Mouse (Mus musculus): ENCODE results near the gene Vapa. TPM values are rescaled to one million over a fixed set of nuclear protein-coding genes. Genes with fewer than 3 reads are reported as not detected.
"Not testable (repeated sequence)": the region's sequence is repeated elsewhere in the genome, so short reads cannot be mapped to it uniquely, and the experiment has no call there.

Gene Vapa
- 169 and 178 TPM in 2 replicates for total RNA-seq (2015)
- 110 and 122 TPM in 2 replicates for total RNA-seq (2017)

DNA sequence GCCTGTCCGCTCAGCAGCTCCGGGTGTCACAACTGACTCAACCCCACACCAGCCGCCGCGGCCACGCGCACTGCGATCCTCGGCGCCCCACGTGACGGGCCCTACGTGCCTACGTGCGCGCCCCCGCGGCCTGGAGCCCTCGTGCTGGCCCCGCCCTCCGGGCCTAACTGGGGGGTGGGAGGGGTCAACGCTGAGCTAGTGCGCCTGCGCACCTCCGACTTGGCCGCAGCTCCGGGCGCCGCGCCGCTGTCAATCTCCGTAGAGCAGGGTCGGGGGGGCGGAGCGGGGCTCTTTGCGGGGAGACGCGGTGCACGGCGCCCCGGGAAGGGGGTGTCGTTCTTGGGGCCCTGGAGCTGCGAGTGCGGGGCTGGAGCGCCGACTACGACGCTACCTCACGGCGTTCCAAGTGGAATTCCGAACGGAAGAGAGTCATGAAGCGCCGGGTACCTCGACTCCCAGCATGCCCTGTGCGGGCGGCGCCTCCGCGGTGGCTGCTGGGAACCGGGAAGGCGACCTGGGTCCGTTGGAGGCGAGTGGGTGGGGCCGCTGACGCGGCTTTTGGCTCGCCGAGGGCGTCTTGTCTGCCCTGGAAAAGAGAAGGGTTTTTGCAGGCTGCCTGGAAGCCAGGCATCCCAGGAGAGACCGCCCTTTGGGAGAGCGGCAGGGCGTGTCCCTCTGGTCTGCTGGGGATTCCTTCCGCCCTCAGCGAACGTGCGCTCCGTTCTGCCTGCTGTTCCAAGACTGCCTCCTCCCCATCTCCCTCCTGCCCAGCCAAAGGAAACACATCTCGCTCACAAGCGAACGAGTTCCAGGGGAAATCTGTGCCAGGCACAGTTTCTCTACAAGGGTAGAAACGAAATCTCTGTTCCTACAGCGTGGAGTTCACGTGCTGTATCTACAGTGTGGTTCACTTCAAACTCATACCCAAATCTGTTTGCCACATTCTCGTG, at the start of gene Vapa:
Gene Vapa, minus strand, starts transcription at position 93 of the 950 bp plus-strand sequence.
- peak; percentile 85 for ATAC-seq (ENCODE audit: poor library complexity, severe bottlenecking)

DNA sequence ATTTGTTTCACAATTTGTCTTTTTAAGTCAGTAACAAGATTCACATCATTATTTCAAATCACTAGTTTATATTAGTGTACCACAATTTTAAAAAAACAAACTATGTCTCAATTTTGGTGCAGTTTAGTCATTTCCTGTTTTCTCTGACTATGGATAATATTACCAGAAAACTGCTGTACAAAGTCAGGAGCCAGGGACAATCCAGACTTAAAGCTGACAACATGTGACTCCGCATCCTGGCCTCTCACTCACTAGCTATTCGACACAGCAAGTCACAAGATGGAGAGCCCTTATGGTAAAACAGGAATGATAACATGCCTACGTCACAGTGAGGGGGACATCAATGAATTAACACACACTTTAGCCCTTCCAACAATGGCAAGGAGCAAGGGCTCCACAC, 49.3 kb upstream of the Vapa start:
- peak; percentile 41; the same call in 1 of the 2 replicates for ATAC-seq (ENCODE audit: poor library complexity, severe bottlenecking)

DNA sequence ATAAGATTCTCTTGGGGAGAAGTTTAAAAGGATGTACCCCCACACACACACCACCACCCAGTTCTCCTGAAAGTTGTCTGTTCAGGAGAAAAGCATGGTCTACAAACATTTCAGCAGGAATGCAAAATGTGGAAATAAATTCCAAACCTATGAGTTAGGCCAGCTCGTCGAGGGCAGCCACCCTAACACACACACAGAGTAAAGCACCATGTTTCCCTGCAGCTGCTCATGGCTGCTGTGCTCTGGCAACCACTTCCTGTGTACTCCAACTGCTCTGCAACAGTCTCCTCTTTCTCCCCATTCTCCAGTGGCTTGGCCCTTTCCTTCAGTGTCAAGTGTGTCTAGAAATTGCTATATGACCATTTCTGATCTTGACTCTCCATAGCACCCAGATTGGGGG, 45.1 kb upstream of the Vapa start:
- ATAC-seq (ENCODE audit: poor library complexity, severe bottlenecking): no peak

DNA sequence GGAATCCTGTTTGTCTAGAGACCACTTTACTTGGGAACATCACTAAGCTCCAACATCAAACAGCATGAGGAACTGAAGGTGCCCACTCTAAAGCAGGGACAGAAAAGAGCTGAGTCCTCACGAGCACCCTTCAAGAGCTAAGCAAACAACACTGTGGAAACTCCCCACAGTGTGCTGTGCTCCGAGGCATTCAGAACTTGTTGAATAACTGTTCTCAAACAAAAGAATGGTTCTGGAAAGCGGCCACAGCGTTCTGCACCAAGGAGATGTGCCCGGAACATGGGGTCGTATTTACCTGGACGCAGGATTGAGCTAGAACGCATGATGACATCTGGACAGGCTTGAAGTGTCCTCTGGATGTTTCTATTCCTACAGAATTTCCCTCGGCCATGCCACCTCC, 44.6 kb upstream of the Vapa start:
- no peak for ATAC-seq (ENCODE audit: poor library complexity, severe bottlenecking)

DNA sequence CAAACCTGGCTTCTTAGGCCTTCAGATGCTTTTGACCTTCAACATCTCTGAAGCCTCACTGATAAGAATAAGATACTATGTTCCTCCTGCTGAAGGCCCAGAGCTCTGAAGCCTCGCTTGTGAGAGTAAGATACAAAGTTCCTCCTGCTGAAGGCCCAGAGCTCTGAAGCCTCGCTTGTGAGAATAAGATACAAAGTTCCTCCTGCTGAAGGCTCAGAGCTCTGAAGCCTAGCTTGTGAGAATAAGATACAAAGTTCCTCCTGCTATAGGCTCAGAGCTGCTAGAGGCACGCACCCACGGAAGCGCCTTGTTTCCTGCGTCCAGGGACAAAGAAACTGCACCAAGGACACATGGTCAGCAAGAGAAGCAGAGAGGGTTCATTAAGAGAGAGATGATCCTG, 43.4 kb upstream of the Vapa start:
- ATAC-seq (ENCODE audit: poor library complexity, severe bottlenecking): no peak

DNA sequence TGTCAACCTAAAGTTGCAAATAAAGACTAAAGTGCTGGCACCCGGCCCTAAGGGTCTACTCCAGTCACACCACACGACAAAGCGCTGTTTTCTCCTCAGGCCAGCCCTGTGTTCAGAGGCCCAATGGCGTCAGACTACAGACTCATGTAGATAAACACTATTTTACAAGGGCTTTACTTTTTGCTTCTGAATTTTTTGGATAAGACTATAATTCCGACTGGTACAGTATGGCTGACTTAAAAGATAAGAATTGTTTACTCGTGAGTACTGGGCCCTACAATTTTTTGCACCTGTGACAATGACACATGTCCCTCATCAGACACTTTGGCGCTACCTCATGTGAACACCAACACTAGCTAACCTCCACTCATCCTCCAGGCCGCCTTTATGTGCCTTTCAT, 42.7 kb upstream of the Vapa start:
- ATAC-seq (ENCODE audit: poor library complexity, severe bottlenecking): no peak

DNA sequence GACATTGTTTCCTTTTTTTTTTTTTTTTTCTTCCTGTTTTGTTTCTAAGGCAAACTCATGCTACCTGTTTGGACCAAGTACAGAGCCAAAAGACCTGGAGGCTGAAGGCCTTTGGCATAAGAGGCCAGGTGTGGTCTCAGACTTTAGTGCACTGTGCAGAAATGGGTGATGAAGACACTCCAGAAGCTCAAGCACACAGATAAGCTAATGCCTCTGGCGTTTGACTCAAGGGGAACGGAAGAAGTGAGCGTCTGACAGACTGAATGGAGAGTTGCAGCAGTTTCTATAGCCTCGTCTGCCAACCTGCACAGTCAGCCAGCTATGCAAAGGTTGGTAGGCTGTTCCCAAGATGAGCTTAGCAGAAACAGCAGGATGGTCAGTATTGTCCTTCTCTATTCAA, 42.3 kb upstream of the Vapa start:
- ATAC-seq (ENCODE audit: poor library complexity, severe bottlenecking): no peak

DNA sequence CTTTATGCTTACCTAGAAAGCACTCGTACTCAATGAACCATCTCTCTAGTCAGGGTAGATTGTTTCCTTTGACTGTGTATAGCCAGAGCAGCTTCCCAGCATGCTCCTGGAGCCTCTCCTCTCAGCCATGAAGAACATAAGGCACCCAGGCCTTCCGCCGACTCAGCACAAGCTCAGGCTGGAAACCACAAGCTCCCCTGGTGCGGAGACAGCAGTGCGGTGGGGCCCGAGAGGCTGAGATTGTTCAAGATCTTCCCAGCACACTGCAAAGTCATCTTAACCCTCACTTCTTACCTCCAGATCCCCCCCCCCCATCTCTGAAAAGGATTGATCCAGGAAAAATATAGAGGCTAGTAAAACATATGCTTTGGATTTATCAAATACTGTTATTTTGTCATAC, 37.2 kb upstream of the Vapa start:
- ATAC-seq (ENCODE audit: poor library complexity, severe bottlenecking): no peak

DNA sequence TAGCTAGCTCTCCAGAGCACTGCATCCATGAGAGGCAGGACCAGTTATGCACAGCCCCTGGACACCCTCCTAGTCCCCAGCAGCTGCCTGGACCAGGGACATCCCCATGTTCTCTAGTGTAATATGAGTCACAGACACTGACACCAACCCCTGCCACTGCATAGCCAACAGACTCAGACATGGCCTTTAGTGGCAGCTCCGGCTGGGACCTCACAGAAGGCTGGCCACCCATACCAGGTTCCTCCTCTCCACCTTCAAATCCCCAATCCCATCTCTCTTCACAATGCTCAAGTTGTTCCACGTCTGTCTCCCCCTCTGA, 35.8 kb upstream of the Vapa start:
- ATAC-seq (ENCODE audit: poor library complexity, severe bottlenecking): no peak

DNA sequence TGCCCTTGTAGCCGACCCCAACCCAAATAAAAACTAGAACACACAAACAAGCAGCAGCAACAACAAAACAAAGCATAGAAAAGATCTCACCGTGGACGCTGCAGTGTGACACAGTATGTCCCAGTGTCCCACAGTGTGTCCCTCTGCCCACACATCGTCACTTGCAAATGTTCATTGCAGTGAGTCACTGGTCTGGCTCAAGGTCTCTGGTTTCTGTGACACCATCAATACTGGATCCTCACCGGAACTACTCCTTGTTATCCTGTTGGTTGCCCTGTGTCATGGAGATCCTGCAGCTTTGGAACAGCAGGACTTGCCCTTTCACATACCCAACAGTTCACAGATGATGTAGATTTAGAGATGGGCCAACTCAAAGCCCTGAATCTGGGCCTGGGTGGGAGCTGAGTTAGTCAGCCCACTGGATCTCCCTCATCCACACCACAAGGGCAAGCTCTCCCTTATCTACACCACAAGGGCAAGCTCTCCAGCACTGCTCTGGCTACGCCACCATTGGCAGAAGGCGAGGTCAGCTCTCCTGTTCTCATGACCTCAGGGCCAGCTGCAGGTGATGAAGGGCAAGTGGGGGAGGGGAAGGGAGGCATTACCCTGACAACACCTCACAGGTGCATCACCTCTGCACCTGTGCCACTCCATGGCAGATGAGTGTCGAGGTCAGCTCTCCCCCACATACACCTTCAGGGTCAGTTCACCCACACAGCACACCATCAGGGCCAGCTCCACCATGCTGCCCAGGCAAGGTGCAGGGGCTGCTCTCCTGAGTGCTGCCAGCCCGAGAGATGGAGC, 35.2 kb upstream of the Vapa start:
- no peak for ATAC-seq (ENCODE audit: poor library complexity, severe bottlenecking)

DNA sequence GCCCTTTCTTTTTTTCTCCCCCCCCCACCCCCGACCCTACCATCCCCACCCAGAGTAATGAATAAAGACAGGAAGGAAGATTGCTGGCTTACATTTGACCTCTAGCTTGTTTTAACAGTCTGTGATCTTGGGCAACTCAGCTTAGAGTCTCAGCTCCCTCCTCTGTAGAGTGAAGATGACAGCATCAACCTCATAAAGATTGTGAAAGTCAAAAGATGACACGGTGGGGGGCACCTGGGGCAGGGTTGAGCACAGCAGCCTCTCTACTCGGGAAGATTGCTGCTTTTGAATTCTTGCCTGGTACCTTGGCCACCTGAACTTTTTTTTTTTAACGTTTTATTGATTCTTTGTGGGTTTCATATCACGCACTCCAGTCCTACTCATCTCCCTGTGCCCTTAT, 34.6 kb upstream of the Vapa start:
- ATAC-seq (ENCODE audit: poor library complexity, severe bottlenecking): no peak

DNA sequence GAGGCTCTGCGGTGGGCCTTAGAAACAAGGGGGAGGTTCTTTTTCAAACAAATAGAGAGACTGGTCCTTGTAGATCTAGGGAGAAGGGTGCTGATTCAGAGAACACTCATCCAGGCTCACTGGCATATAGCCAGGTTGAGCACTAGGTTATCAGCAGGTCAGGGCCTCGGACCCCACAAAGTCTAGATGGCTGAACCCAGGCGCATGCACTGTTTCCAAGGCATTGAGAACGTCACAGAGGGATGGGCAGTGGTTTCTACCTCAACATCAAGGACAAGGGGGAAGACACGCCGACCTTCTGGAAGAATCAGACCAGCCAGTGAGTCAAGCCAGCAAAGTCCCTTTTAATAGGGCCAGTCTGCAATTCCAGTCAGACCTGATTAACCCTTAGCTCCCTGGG, 33.9 kb upstream of the Vapa start:
- no peak for ATAC-seq (ENCODE audit: poor library complexity, severe bottlenecking)

DNA sequence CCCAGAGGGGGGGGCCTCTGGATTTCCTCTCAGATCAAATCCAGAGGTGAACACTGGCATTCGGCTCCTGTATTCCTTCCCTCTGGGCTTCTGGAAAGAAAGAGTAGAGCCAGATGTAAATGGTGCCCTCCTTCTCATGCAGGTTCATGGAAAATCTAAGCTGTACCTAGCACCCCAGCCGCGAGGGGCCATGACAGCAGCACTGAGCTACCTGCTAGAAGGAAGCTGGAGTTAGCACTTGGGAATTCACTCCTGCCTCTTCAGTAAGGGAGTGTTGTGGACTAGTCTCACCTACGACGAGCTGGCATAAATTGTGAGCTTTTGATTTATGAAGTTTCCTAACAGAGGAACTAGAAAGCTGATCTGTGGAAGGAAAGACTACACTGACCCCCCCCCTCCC, 30.2 kb upstream of the Vapa start:
- no peak for ATAC-seq (ENCODE audit: poor library complexity, severe bottlenecking)

DNA sequence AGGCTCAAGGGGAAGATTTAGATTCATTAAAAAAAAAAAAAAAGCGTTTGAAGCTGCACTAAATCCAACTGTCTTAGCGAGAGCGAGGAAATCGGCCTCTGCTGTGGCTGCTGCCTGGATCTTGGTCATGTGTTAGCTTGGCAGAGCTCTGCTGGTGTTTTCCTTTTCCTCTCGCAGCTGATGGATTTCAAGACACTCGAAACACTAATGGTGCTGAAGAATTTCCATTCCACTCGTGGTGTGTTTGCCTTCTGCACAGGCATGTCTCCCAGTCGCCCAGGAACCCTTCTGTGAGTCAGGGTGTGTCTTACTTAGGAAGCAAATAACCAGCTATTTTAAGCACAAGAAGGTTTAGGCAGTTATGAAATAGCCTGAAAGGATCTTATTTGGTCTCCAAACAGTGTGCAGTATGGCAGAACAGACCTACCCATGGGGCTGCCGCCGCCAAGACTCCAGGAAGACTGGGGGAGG, 29.7 kb upstream of the Vapa start:
- peak; percentile 64 for ATAC-seq (ENCODE audit: poor library complexity, severe bottlenecking)

DNA sequence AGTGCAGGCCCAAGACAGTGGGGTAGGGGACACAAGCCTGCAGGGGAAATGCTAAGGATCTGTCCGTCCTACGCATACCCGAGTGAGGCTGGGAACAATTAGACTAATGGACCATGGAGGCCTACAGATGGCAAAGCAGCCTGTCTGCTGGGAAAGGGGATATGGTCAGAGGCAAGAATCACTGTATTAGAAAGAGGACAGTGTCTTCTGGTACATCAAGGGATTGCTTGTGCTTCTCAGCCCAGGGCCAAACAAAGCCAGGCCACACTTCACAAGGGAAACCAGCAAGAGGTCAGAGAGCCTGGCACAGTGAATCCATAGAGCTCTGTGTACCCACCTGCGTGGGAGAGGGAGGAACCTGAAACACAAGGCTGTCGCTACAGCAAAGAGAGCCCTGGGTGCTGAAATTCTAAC, 29.2 kb upstream of the Vapa start:
- no peak for ATAC-seq (ENCODE audit: poor library complexity, severe bottlenecking)

DNA sequence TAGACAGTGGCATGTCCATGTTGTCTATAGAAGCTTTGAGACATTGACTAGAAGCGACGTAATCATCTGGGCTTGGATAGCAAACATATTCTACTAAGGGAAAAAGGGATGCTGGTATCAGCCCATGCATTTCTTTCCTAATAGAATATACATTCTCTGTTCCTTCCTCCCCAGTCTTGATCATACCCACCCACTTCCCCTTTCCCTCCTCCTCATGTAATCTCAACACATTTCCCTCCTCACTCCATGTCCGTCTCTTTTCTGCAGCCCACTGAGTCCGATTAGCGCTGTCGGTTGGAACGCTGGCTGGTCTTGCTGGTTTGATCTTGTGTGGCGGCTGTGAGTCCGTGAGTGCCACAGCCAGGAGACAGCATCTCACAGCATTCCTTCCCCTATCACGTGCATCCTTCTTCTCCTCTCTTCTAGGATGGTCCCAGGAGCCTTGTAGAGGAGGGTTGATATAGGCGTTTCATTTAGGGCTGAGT, 28.4 kb upstream of the Vapa start, which contains the start of gene Txndc2:
Gene Txndc2, minus strand, starts transcription at position 435 of the 485 bp plus-strand sequence.
- peak; percentile 74 for ATAC-seq (ENCODE audit: poor library complexity, severe bottlenecking)

DNA sequence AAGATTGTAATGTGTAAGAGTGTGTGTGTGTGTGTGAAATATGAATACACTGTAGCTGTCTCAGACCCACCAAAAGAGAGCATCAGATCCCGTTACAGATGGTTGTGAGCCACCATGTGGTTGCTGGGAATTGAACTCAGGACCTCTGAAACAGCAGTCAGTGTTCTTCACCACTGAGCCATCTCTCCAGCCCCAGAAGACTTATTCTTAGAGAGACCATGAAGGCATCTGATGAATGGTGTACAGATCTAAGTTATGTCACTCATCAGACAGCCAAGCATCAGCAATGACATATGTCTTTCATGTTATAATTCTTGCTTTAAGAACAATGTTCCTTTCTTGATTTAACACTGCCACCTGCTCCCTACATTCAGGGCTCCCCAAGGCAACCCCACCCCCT, 25.8 kb upstream of the Vapa start:
- ATAC-seq (ENCODE audit: poor library complexity, severe bottlenecking): no peak

DNA sequence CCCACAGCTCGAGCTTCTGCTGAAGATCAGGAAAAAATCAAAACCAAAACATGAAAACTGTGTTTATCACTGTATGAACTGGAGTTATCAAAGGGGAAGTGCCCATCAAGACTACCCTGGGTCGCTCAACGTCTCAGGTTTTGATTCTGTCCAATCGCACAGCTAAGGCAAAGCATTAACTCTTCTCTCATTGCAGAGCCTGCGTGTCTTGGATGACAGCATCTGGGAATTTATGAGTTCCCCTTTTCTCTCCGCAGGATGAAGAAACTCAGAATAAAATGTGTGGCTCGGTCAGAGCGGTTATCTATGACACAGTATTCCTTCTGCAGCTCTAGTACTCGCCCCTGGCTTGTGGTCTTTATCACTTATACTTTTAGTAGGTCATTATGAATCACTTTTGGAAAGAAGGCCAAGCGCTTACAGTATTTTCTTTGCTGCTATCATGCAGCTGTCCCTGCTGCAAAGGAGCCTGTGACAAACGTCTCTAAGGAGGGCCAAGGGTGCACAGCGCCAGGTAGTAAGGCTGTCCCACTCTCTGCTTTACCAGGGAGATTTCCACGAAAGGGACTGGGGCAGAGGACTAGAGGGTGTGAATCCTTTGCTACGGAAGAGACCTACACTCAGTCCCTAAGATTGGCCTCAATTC, 22.5 kb upstream of the Vapa start:
- ATAC-seq (ENCODE audit: poor library complexity, severe bottlenecking): peak; percentile 96

DNA sequence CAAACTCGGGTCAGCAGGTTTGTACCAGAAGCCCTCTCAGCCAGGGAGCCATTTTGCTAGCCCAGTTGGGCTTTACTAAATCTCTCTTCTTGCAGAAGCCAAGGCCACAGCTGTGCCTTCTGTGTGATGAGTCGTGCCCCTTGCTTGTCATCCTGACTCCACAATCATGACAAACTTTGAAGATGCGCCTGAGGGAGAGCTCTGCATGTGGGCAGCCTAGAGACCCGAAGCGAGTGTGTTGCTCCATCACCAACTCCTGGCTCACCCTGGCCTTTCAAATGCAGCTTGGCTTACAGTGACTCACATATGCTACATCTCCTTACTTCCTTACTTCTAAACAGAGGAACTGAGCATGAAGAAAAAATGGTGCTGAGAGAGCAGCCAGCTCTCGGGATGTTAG, 16.6 kb upstream of the Vapa start:
- peak; percentile 92 for ATAC-seq (ENCODE audit: poor library complexity, severe bottlenecking)

DNA sequence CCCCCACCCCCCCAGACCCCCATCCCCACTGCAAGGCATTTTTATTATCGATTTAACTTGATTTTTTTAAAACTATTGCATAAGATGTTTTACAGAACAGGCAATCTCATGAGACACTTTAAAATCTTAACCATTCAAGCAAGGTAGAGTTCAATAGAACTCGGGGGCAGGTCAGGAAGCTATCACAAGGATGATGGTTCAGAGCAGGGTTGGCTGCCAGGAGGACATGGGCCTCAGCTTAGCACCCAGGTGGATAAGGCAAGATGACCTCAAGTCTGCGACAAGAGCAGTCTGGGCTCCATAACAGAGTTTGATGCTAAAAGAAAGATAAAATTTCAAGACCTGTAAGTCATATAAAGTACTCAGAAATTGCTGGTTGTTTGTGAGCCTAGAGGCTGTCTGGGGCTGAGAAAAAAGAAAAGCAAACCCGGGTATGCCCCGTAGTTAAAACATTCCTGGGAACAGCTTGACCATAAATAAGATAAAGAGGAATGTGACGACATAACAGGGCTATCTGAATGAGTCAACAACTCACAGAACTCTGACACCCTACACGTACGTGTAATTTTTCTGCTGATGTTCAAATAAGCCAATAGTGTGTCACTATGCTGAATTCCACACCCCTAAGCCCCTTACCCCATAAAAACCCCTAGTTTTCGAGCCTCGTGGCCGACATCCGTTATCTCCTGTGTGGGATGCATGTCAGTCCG, 15.6 kb upstream of the Vapa start:
- not testable (repeated sequence) for ATAC-seq (ENCODE audit: poor library complexity, severe bottlenecking)
